Mouse (Mus musculus): ENCODE results near the gene Mapkapk5. TPM values are rescaled to one million over a fixed set of nuclear protein-coding genes. Genes with fewer than 3 reads are reported as not detected.
"Not testable (repeated sequence)": the region's sequence is repeated elsewhere in the genome, so short reads cannot be mapped to it uniquely, and the experiment has no call there.

Mapkapk5 gene
- polyA plus RNA-seq, 1 experiment: 36.8 TPM

DNA sequence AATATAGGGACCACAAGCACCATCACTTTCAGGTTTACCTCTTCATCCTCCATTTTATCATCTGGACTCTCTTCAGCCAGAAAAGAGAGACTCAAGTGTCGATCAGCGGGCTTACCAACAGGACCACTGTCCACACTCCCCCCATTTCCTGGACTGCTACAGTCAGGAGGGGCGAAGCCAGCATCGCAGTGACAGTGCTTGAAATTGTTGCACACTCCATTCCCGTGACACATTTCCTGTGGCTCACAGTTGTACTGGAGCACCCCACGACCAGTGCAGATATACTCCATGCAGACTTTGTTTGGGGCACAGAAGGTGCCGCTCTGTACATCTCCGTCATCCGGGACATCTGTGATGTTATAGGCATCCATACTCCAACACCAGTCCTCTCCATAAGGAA lies 26.7 kb downstream of the Mapkapk5 start:
- 83% methylated on average over 9 of the region's 9 CpGs for WGBS
- Histone ChIP-seq H3K4me1 (ENCODE audit: control insufficient read depth, insufficient read depth, low read length) (no peaks in the 10 kb centered on the region), H3K4me3 (replicated peaks; ENCODE audit: extremely low read depth, low read depth, low read length) (no peak overlapping the region)
- no peak for DNase-seq
- TF ChIP-seq POLR2A (IDR thresholded peaks at IDR 0.05; ENCODE audit: borderline replicate concordance, extremely low read depth, low read depth, low read length) (no peak), CTCF (IDR thresholded peaks at IDR 0.05; ENCODE audit: insufficient read depth, low read length) (no peak)

DNA sequence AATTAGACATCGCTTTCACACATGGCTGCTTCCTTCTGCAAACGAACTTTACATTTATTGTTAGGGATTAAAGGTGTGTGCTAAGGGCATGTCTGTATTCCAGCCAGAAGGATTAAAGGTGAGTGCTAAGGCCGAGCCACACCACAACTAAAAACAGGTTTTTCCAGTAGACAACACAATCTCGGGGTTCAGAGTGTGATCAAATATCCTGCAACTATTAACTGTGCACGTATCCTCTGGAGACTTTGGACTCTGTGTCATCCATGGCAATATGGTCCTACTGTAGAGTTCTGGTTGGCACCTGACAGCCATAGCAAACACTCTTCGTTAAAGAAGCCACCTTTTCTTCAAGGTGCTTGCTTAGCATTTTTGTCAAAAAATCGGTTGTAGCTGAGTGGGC lies 35.7 kb downstream of the Mapkapk5 start:
- WGBS: 69% methylated on average over 7 of the region's 7 CpGs
- H3K4me1 ChIP-seq (ENCODE audit: control insufficient read depth, insufficient read depth, low read length): no peaks in the 10 kb centered on the region
- no peak for DNase-seq
- H3K4me3 ChIP-seq (replicated peaks; ENCODE audit: extremely low read depth, low read depth, low read length): no peak overlapping the region
- no peak for TF ChIP-seq POLR2A (IDR thresholded peaks at IDR 0.05; ENCODE audit: borderline replicate concordance, extremely low read depth, low read depth, low read length)
- TF ChIP-seq CTCF (IDR thresholded peaks at IDR 0.05; ENCODE audit: insufficient read depth, low read length): no peak

DNA sequence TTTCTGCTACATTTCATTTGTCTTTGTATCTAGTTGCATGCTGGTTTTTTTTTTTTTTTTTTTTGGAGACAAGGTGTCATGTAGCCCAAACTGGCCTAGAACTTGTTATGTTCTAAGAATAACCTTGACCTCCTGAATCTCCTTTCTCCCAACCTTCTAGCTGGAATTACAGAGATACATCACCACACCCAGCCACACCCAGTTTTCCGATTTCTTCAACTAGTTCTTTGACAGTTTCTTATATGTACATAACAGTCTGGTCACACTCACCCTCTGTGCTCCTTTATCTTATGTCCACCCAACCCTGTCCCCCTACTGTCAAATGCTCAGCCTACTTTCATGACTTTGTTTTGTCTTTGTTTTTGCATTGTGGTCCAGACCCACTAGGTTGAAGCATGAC lies 38.9 kb downstream of the Mapkapk5 start:
- Histone ChIP-seq H3K4me1 (ENCODE audit: control insufficient read depth, insufficient read depth, low read length) (no peaks in the 10 kb centered on the region), H3K4me3 (replicated peaks; ENCODE audit: extremely low read depth, low read depth, low read length) (no peak overlapping the region)
- TF ChIP-seq POLR2A (IDR thresholded peaks at IDR 0.05; ENCODE audit: borderline replicate concordance, extremely low read depth, low read depth, low read length) (no peak), CTCF (IDR thresholded peaks at IDR 0.05; ENCODE audit: insufficient read depth, low read length) (no peak)
- no peak for DNase-seq
- WGBS: 76% methylated on average over 1 of the region's 1 CpGs

DNA sequence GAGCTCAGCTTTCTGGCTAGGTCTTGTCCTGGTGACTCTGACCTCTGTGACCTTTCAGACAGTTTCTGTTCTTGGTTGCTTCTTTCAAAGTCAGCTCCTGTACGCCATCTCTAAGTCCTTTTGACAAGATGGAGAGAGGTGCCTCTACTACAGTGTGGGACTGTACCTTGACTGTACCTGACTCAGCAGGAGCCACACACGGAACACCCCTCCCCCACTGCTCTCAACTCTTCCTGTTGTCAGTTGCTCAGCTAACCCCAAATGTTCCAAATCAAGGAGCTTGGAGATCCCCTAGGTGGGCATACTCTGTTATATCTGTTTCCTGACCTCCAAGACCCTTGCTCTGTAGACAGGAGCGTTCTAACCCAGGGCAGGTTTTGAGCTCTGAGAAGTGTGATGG lies 42.5 kb downstream of the Mapkapk5 start, which contains the start of gene Adam1b:
TSS of gene Adam1b (minus strand) at position 205 of the 400 bp plus-strand sequence.
- no peak for DNase-seq
- no peak within 1 kb of the TSS for H3K4me3 ChIP-seq (replicated peaks; ENCODE audit: extremely low read depth, low read depth, low read length)
- H3K4me1 ChIP-seq (ENCODE audit: control insufficient read depth, insufficient read depth, low read length): no peaks in the 10 kb centered on the region
- 75% methylated on average over 3 of the region's 3 CpGs for WGBS
- TF ChIP-seq CTCF (IDR thresholded peaks at IDR 0.05; ENCODE audit: insufficient read depth, low read length) (no peak), POLR2A (IDR thresholded peaks at IDR 0.05; ENCODE audit: borderline replicate concordance, extremely low read depth, low read depth, low read length) (no peak)

DNA sequence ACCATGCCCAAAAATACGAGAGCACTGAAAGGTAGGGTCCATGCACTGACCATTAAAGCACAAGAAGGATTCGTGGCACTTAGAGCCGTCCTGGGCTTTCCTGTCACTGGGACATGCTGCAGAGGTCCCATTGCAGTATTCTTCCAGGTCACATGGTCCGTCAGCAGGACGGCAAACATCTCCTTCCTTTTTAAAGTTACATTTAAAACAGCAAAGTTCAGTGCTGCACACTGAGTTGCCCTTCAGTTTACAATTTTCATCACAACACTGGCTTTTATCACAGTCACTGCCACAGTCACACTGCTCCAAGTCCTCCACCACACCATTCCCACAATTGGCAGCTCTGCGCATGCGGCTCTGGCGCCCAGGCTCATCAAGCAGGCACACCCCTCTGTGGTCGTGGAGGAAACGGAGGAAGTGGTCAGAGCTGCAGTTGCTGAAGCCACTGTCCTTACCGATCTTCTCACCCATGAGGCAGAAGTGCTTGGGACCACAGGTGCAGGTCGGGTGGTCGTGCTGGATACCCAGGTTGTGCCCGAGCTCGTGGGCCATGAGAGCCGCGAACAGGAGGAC lies 44.2 kb downstream of the Mapkapk5 start:
- H3K4me1 ChIP-seq (ENCODE audit: control insufficient read depth, insufficient read depth, low read length); DNase-seq; H3K4me3 ChIP-seq (replicated peaks; ENCODE audit: extremely low read depth, low read depth, low read length): not testable (repeated sequence)
- WGBS: 53% methylated on average over 12 of the region's 17 CpGs

DNA sequence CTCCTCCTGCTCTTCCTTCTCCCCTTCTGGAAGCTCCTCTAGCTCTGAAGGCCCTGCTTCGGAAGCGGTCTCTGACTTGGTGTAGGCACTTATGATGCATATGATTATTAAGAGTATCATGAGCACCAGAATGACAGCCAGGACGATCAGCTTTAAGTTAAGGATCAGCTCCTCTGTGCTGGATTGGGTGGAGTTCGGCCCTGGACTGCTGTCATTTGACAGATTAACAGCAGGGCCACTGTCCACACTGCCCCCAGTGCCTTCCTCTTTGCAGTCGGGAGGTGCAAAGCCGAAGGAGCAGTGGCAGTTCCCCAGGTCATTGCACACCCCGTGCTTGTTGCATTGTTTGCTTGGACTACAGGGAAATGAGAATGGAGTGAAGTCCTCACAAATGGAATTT lies 45.0 kb downstream of the Mapkapk5 start:
- H3K4me3 ChIP-seq (replicated peaks; ENCODE audit: extremely low read depth, low read depth, low read length): no peak overlapping the region
- 55% methylated on average over 7 of the region's 7 CpGs for WGBS
- no peaks in the 10 kb centered on the region for H3K4me1 ChIP-seq (ENCODE audit: control insufficient read depth, insufficient read depth, low read length)
- no peak for DNase-seq
- no peak for TF ChIP-seq POLR2A (IDR thresholded peaks at IDR 0.05; ENCODE audit: borderline replicate concordance, extremely low read depth, low read depth, low read length)

DNA sequence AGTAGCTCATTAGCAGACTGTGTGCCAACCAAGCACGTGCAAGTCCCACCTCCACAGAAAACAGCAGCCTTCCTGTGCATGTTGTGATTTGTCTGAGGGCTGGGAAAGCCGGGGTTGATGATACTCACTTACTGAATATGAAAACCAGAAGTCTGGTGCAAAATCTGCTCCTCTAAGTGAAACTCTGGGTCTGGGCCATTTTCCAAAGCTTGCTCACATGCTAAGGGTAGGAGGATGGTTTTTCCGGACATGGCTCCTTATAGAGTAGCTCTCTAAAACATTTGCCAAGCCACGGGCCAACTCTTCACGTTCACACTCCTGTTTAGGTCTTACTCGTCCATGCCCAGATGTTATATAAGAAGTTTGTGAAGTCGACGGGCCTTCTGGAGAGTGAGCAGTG lies 52.4 kb downstream of the Mapkapk5 start:
- WGBS: 63% methylated on average over 8 of the region's 8 CpGs
- no peak overlapping the region for H3K4me3 ChIP-seq (replicated peaks; ENCODE audit: extremely low read depth, low read depth, low read length)
- DNase-seq: no peak
- no peaks in the 10 kb centered on the region for H3K4me1 ChIP-seq (ENCODE audit: control insufficient read depth, insufficient read depth, low read length)
- TF ChIP-seq POLR2A (IDR thresholded peaks at IDR 0.05; ENCODE audit: borderline replicate concordance, extremely low read depth, low read depth, low read length) (no peak), CTCF (IDR thresholded peaks at IDR 0.05; ENCODE audit: insufficient read depth, low read length) (no peak)

DNA sequence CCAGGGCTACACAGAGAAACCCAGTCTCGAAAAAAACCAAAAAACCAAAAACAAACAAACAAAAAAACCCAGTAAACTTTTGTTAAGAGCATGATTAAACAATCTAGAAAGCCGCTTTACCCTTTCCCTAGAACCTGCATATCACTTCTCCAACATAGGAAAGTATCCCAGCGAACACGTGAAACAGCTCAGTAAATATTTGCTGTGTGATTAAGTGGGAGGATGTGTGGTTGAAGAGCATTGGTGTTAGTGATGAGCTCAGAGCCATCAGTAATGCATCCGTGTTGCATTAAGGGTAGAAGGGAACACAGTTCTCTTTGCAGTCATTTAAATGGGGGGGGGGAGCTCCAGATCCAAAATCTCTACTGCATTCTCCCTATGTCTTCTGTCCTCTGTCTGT lies 60.9 kb downstream of the Mapkapk5 start:
- TF ChIP-seq CTCF (IDR thresholded peaks at IDR 0.05; ENCODE audit: insufficient read depth, low read length) (no peak), POLR2A (IDR thresholded peaks at IDR 0.05; ENCODE audit: borderline replicate concordance, extremely low read depth, low read depth, low read length) (no peak)
- DNase-seq: no peak
- Histone ChIP-seq H3K4me3 (replicated peaks; ENCODE audit: extremely low read depth, low read depth, low read length) (no peak overlapping the region), H3K4me1 (ENCODE audit: control insufficient read depth, insufficient read depth, low read length) (no peaks in the 10 kb centered on the region)
- 61% methylated on average over 5 of the region's 5 CpGs for WGBS

DNA sequence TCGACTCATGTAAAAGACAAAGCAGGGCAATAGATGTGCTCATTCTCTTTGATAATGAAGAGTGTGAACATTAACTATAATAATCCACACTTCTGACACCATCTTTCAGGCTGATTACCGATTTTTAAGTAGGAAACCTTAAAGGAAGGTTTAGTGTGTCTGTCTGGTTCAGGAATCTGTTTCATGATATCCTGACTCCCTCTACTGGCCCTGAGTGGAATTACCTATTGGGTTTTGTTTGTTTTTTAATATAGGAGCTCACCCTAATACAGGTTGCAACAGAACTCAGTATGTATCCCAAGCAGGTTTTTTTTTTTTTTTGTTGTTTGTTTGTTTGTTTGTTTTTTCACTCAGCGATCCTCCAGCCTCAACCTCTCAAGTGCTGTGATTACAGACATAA lies 68.0 kb downstream of the Mapkapk5 start:
- Histone ChIP-seq H3K4me3 (replicated peaks; ENCODE audit: extremely low read depth, low read depth, low read length) (no peak overlapping the region), H3K4me1 (ENCODE audit: control insufficient read depth, insufficient read depth, low read length) (no peaks in the 10 kb centered on the region)
- WGBS: 32% methylated on average over 3 of the region's 3 CpGs
- no peak for TF ChIP-seq CTCF (IDR thresholded peaks at IDR 0.05; ENCODE audit: insufficient read depth, low read length)
- TF ChIP-seq POLR2A (IDR thresholded peaks at IDR 0.05; ENCODE audit: borderline replicate concordance, extremely low read depth, low read depth, low read length): no peak
- no peak for DNase-seq

DNA sequence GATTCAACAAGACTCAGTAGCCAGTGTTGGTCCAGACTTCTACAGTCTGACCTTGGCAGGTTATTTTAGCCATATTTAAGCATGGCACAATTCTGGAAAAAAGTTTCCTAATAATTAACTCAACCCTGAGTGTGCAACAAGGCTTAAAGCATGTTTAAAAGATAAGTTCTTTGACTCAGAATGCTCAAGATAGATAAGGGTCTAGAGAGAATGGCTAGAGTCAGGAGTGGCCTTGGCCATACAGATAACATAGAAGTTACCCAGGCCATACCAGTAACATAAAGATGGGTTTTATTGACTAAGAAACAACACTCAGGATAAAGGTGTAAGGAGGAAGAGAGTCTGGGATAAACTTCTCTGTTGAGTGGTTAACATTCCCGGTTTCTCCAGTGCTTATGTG lies 69.7 kb downstream of the Mapkapk5 start:
- TF ChIP-seq POLR2A (IDR thresholded peaks at IDR 0.05; ENCODE audit: borderline replicate concordance, extremely low read depth, low read depth, low read length) (no peak), CTCF (IDR thresholded peaks at IDR 0.05; ENCODE audit: insufficient read depth, low read length) (no peak)
- Histone ChIP-seq H3K4me1 (ENCODE audit: control insufficient read depth, insufficient read depth, low read length) (no peaks in the 10 kb centered on the region), H3K4me3 (replicated peaks; ENCODE audit: extremely low read depth, low read depth, low read length) (no peak overlapping the region)
- WGBS: 50% methylated on average over 1 of the region's 1 CpGs
- DNase-seq: no peak

Other genes starting within 250 kb of the Mapkapk5 start
- gene Trafd1, start 160.3 kb downstream of the Mapkapk5 start, polyA plus RNA-seq (2012; rRNA removed): 83.8 and 108 TPM in 2 replicates
- 6.2 and 10.0 TPM in 2 replicates for gene Naa25, start 148.0 kb downstream of the Mapkapk5 start, polyA plus RNA-seq (2012; rRNA removed)
- 23.6 and 24.2 TPM in 2 replicates for gene Tmem116, start 94.0 kb downstream of the Mapkapk5 start, polyA plus RNA-seq (2012; rRNA removed)
- 30.3 and 34.0 TPM in 2 replicates for gene Erp29, start 93.4 kb downstream of the Mapkapk5 start, polyA plus RNA-seq (2012; rRNA removed)
- gene Adam1b, start 42.5 kb downstream of the Mapkapk5 start, polyA plus RNA-seq (2012; rRNA removed): not detected in 2 replicates
- gene Adam1a, start 423 bp downstream of the Mapkapk5 start, polyA plus RNA-seq (2012; rRNA removed): 4.4 and 5.7 TPM in 2 replicates
- 0.28 TPM in 1 of 2 replicates, not detected in the other for gene Gm42878, start 423 bp downstream of the Mapkapk5 start, polyA plus RNA-seq (2012; rRNA removed)
- 1,209 and 1,438 TPM in 2 replicates for gene Aldh2, start 47.9 kb upstream of the Mapkapk5 start, polyA plus RNA-seq (2012; rRNA removed)
- gene Acad12, start 73.0 kb upstream of the Mapkapk5 start, polyA plus RNA-seq (2012; rRNA removed): 10.1 and 10.3 TPM in 2 replicates
- 6.1 and 7.0 TPM in 2 replicates for gene Acad10, start 114.6 kb upstream of the Mapkapk5 start, polyA plus RNA-seq (2012; rRNA removed)
- 28.8 and 30.6 TPM in 2 replicates for gene Brap, start 114.7 kb upstream of the Mapkapk5 start, polyA plus RNA-seq (2012; rRNA removed)
- 107 and 108 TPM in 2 replicates for gene Atxn2, start 165.4 kb upstream of the Mapkapk5 start, polyA plus RNA-seq (2012; rRNA removed)

All from lung, adult 2 months (tissue).